Mouse (Mus musculus) hindbrain, embryonic 13.5 days (tissue): ENCODE measurements at regions not wholly inside any gene's neighbourhood (a gene's known extent, or its start where the extent isn't known, plus 50 kb on each side); places are given as distances from the start of the nearest gene placed in this dataset.

Experiments
- ATAC-seq: fragments of 200-750 bp; cut with Nextera tagmentation; 2 replicates; pipeline ENCODE4 v1.8.0; 2017; ENCODE audit warnings: moderate TSS enrichment; ENCODE audit not compliant: low FRiP score
- H3K27ac ChIP-seq: fragments of 300-500 bp; sonication (generic); 2 replicates; pipeline ENCODE4 v1.5.1; 2015; ENCODE audit warnings: inconsistent platforms, mild to moderate bottlenecking, moderate library complexity
- H3K27me3 ChIP-seq: fragments of 300-500 bp; sonication (generic); 2 replicates; pipeline ENCODE4 v1.6.1; 2015; ENCODE audit warnings: mild to moderate bottlenecking, inconsistent platforms
- H3K36me3 ChIP-seq: fragments of 300-500 bp; sonication (generic); 2 replicates; pipeline ENCODE4 v1.6.1; 2015; ENCODE audit warnings: mild to moderate bottlenecking, inconsistent platforms
- H3K4me1 ChIP-seq: fragments of 300-500 bp; sonication (generic); replicated peaks from 2 replicates; pipeline ENCODE4 v1.6.1; 2015; ENCODE audit warnings: inconsistent platforms
- H3K4me2 ChIP-seq: fragments of 300-500 bp; sonication (generic); 2 replicates; pipeline ENCODE4 v1.6.1; 2015; ENCODE audit warnings: inconsistent platforms, mild to moderate bottlenecking, moderate library complexity
- H3K4me3 ChIP-seq: fragments of 300-500 bp; sonication (generic); 2 replicates; pipeline ENCODE4 v1.5.1; 2015; ENCODE audit warnings: mild to moderate bottlenecking, inconsistent platforms
- H3K9ac ChIP-seq: fragments of 300-500 bp; sonication (generic); 2 replicates; pipeline ENCODE4 v1.6.1; 2015; ENCODE audit warnings: mild to moderate bottlenecking, inconsistent platforms
- H3K9me3 ChIP-seq: fragments of 300-500 bp; sonication (generic); 2 replicates; pipeline ENCODE4 v1.6.1; 2016; ENCODE audit warnings: inconsistent platforms
- WGBS: fragments of 180-500 bp; shearing (Covaris S2); methylation state at CpG from one replicate; pipeline ENCODE4 v1.1.7; 2015; 5-methylcytosine and 5-hydroxymethylcytosine counted together

DNA sequence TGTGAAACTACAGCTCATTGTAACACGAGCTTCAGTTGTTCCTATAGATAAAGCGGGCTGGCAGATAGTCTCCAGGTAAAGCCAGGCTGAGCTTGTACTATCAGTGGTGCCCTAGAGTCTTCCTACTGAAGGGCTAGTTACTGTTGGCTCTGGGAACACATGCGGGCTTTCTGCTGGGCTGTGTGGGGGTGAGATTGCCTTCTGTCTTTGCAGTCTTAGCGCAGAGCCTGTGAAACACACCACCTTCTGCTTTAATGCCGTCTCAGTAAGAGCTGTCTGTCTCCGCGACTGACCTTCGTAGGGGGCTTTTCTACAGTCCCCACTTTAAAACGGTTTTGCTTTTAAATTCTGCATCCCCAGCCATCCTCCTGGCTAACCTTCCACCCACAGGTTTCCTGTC, 76.7 kb downstream of the Trim29 start:
- WGBS, result 64% methylated on average over 9 of the region's 9 CpGs
- Histone ChIP-seq H3K36me3 (no peaks in the 10 kb centered on the region), H3K9me3 (no peaks in the 10 kb centered on the region), H3K4me2 (no peak overlapping the region), H3K9ac (no peak overlapping the region), H3K27me3 (peaks cover 9% of the 10 kb centered on the region), H3K27ac (no peak overlapping the region), H3K4me1 (peaks cover 32% of the 10 kb centered on the region), H3K4me3 (no peak overlapping the region)
- ATAC-seq, result no peak

DNA sequence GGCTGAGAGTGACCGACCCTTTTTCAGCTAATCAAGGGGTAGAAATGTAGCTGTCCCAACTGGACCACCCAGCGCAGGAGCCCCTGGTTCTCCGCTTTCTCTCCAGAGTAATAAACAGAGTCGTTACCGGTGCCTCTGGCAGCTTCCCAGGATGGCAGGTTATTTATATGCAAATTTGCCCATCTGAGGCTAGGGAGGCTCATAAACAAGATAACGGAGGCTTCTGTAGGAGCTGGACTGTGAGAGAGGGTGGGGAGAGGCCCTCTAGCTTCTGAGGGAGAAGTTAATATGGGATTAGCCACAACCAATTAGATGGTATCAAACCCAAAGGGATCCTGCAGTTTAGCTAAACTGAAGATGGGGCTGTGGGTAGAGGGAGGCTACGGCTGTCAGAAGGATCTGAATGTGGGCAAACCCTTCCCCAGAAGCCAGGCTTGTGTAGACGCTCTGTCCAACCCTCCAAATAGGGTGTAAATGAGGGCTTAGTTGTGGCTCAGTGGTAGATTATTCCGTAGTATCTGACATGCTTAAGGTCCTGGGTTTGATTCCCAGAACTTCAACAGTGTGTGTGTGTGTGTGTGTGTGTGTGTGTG, 78.9 kb downstream of the Trim29 start:
- no peaks in the 10 kb centered on the region for H3K36me3 ChIP-seq
- peaks cover 22% of the 10 kb centered on the region for H3K4me1 ChIP-seq
- 25% methylated on average over 9 of the region's 9 CpGs for WGBS
- peak; percentile 66 for ATAC-seq
- H3K9ac ChIP-seq, result no peak overlapping the region
- peak overlapping the region; percentile 60 for H3K27ac ChIP-seq
- peaks cover 8% of the 10 kb centered on the region for H3K27me3 ChIP-seq
- peaks cover 4% of the 10 kb centered on the region; the same call in 1 of the 2 replicates for H3K9me3 ChIP-seq
- H3K4me2 ChIP-seq, result no peak overlapping the region
- no peak overlapping the region for H3K4me3 ChIP-seq

DNA sequence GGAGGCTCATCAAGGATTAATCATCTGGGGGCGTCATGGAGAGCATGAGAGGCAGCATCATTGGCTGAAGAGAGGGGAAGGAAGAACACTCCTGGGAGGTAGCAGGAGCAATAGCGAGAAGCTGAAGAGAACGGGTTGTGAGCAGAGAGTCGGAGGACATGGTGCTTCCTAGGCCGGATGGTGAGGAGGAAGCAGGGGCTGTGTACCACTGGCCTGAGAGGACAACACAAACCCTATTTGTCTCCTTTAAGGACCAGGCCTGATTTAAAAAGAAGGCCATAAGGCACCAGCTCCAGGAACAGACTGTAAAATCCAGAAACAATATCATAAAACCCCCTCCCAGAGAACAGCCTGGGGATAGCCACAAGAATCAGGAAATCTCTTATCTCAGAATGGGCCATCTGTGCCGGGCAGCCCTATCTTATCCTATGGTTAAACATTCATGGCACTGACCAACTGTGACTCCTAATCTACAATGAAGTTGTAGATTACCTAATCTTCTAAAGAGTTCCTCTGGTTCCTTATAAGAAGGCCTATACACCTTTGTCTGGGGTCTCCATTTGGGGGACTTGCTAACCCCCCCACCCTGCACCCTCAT, 81.9 kb downstream of the Trim29 start:
- Histone ChIP-seq H3K9me3 (peaks cover 4% of the 10 kb centered on the region; the same call in 1 of the 2 replicates), H3K27ac (no peak overlapping the region), H3K9ac (no peak overlapping the region), H3K4me1 (peaks cover 15% of the 10 kb centered on the region), H3K4me2 (no peak overlapping the region), H3K4me3 (no peak overlapping the region), H3K27me3 (peaks cover 5% of the 10 kb centered on the region; the same call in 1 of the 2 replicates), H3K36me3 (no peaks in the 10 kb centered on the region)
- no peak for ATAC-seq
- 78% methylated on average over 6 of the region's 6 CpGs for WGBS

DNA sequence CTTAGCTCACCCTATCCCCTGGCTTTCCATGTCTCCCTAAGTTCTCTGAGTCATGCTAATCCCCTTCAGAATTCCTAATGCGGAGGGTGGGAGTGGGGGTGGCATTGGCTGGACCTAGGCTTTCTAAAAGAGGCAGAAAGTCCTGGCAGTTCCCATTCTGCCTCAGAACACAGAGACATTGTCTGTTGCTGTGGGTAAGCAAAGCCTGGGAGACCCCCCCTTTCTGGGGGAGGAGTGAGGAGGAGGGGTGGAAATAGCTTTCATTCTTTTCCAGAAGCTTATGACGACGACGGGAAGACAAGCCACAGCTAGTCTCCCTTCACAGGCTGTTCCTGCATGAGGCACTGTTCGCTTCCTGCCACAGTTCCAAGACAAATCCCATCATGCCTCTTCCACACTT, 83.6 kb downstream of the Trim29 start:
- peaks cover 12% of the 10 kb centered on the region for H3K4me1 ChIP-seq
- H3K4me2 ChIP-seq, result no peak overlapping the region
- no peak overlapping the region for H3K4me3 ChIP-seq
- H3K9ac ChIP-seq, result no peak overlapping the region
- no peak overlapping the region for H3K27ac ChIP-seq
- ATAC-seq, result 0 out of 2 replicates have a peak, but pooled peaks have one; percentile 33
- no peaks in the 10 kb centered on the region for H3K27me3 ChIP-seq
- peaks cover 4% of the 10 kb centered on the region; the same call in 1 of the 2 replicates for H3K9me3 ChIP-seq
- H3K36me3 ChIP-seq, result no peaks in the 10 kb centered on the region
- 61% methylated on average over 5 of the region's 5 CpGs for WGBS

DNA sequence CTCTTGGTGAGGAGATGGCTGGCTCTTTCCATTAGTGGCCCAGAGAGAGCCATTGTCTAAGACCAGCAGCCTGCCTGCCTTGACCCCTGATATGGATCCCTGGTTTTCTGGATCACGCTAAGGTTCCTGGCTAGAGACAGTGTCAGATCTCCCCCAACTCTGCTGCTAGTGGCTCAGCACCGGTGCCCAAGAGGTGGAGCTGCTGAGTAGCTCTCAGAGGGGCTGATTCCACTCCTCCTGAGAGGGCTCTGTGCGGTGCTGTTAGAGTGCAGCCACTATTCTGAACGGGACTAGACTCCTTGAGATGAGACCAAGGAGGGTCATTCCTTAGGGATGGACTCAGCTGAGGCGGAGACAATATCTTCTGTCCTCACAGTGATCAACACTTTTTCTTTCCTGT, 84.6 kb downstream of the Trim29 start:
- no peaks in the 10 kb centered on the region for H3K36me3 ChIP-seq
- no peaks in the 10 kb centered on the region for H3K27me3 ChIP-seq
- no peak overlapping the region for H3K4me3 ChIP-seq
- H3K4me2 ChIP-seq, result no peak overlapping the region
- H3K9me3 ChIP-seq, result peaks cover 4% of the 10 kb centered on the region; the same call in 1 of the 2 replicates
- H3K27ac ChIP-seq, result no peak overlapping the region
- H3K4me1 ChIP-seq, result peaks cover 2% of the 10 kb centered on the region; the same call in 1 of the 2 replicates
- 58% methylated on average over 5 of the region's 5 CpGs for WGBS
- ATAC-seq, result no peak
- no peak overlapping the region for H3K9ac ChIP-seq

DNA sequence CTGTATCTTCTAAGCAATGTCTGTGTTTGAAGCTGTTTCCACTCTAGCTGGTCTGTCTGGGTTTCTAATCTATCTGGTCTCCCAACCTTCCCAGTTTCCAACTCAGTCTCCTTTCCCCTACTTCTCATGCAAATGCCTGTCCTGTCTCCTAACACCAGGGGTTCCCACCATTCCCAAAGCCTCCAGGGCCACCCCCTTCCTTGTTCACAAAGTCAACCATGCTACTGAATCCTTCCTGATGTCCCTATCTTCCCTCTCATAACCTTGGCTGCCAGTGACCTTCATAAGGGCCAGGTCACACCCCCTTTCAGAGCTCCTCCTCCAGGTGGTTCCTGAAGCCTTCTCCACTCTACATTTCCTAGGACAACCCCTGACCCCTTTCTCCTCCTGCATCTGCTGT, 85.9 kb downstream of the Trim29 start:
- no peak overlapping the region for H3K9ac ChIP-seq
- H3K27ac ChIP-seq, result no peak overlapping the region
- no peak for ATAC-seq
- H3K4me3 ChIP-seq, result no peak overlapping the region
- H3K36me3 ChIP-seq, result no peaks in the 10 kb centered on the region
- H3K9me3 ChIP-seq, result peaks cover 4% of the 10 kb centered on the region; the same call in 1 of the 2 replicates
- no peaks in the 10 kb centered on the region for H3K4me1 ChIP-seq
- no peaks in the 10 kb centered on the region for H3K27me3 ChIP-seq
- no peak overlapping the region for H3K4me2 ChIP-seq

DNA sequence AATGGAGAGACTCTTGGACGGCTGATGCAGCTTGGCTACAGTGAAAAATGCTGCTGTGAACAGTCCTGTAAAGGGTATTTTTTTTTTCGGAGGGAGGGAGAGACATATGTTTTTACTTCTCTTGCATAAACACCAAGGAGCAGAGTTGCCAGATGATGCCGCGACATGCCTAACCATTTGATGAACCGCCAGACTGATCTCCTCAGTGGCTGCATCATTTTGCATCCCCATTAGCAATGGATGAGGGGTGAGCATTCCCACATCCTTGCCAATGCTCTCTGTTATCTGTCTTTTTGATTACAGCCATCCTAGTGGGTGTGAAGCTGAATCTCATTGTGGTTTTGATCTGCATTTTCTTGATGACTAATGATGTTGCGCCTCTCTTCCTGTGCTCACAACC, 97.8 kb downstream of the Trim29 start:
- no peak overlapping the region for H3K4me3 ChIP-seq
- H3K4me1 ChIP-seq, result peaks cover 6% of the 10 kb centered on the region; the same call in 1 of the 2 replicates
- 62% methylated on average over 6 of the region's 6 CpGs for WGBS
- no peaks in the 10 kb centered on the region for H3K36me3 ChIP-seq
- H3K9me3 ChIP-seq, result no peaks in the 10 kb centered on the region
- no peak overlapping the region for H3K9ac ChIP-seq
- H3K27ac ChIP-seq, result no peak overlapping the region
- no peak for ATAC-seq
- no peaks in the 10 kb centered on the region for H3K27me3 ChIP-seq
- H3K4me2 ChIP-seq, result no peak overlapping the region

DNA sequence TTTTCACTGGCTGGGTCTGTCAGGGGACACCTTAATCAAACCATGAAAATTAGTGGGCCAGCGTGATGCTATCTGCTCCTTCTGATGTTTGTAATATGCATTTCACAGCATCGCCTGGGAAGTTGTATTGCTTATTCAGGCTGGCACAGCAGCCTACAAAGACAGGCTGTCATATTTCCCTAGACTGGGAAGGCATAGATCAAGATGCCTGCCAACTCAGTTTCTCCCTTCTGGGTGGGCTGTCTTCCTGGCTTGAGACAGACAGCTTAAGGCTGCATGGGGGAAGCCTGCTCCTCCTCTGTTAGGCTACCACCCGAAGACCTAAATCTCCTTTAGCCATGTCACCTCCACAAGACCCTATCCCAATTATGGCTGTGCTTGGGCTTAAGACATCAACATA, 101.8 kb downstream of the Trim29 start:
- 0 out of 2 replicates have a peak, but pooled peaks cover 2% of the 10 kb centered on the region for H3K27me3 ChIP-seq
- H3K4me3 ChIP-seq, result no peak overlapping the region
- no peak overlapping the region for H3K27ac ChIP-seq
- H3K9me3 ChIP-seq, result no peaks in the 10 kb centered on the region
- ATAC-seq, result no peak
- H3K36me3 ChIP-seq, result no peaks in the 10 kb centered on the region
- WGBS, result 63% methylated on average over 3 of the region's 3 CpGs
- peaks cover 6% of the 10 kb centered on the region; the same call in 1 of the 2 replicates for H3K4me1 ChIP-seq
- H3K4me2 ChIP-seq, result no peak overlapping the region
- no peak overlapping the region for H3K9ac ChIP-seq

DNA sequence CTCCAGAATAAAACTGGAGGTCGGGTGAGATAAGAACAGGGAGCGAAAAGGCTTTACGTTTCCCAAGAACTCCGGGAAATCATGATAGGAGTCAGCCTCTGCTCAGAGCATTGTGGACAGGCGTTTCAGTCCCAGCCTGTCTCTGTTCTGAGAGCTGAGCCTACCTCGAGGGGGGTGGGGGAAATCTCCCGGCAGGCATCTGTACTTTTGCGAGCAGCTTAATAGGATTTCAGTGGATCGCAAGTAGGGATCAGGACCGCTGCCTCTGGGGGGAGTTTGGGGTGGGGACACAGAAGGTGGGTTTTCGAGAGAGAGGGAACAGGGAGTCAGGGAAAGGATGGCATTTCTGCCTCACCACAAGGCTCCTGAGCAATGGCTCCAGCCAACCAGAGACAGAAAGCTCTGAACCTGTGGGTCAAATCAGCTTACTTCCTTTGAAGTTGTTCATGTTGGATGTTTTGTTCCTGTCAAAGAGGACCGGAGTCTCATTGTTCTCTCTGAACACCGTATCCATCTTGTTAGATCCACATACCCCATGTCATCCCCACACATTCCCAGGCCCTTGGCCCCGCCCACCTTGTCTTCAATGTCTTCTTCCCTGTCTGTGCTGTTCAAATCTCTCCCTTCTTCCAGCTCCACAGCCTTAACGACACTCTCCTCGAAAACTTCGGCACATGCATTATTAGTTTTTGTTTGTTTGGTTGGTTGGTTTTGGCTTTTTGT, 109.5 kb downstream of the Trim29 start:
- Histone ChIP-seq H3K4me1 (peaks cover 10% of the 10 kb centered on the region), H3K4me3 (no peak overlapping the region), H3K36me3 (no peaks in the 10 kb centered on the region), H3K4me2 (peak overlapping the region; percentile 19), H3K27ac (no peak overlapping the region), H3K27me3 (peaks cover 29% of the 10 kb centered on the region; the same call in 1 of the 2 replicates), H3K9me3 (no peaks in the 10 kb centered on the region), H3K9ac (peak overlapping the region; percentile 35; the same call in 1 of the 2 replicates)
- WGBS, result 19% methylated on average over 17 of the region's 17 CpGs
- ATAC-seq, result no peak

DNA sequence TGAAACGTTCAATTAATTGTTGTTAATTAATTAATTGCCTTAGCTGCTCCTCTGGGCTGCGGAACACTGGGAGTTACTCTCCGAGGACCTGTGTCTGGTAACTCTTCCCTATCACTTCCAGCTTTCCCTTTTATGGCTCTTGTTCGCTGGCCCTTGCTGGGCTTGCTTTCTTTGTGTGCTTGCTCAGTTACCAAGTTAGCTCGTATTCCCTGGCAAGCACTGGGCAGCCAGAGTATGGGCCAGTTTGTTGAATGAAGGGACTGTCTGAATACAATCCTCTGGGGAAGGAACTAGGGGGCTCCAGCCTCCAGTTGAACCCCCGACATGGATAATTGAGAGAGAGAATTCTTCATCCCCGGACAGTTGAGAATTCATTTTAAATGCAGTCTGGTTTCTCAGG, 116.4 kb downstream of the Trim29 start:
- Histone ChIP-seq H3K4me3 (no peak overlapping the region), H3K4me1 (peaks cover 12% of the 10 kb centered on the region), H3K9me3 (no peaks in the 10 kb centered on the region), H3K27me3 (peaks cover 10% of the 10 kb centered on the region; the same call in 1 of the 2 replicates), H3K9ac (no peak overlapping the region), H3K36me3 (no peaks in the 10 kb centered on the region), H3K4me2 (no peak overlapping the region), H3K27ac (no peak overlapping the region)
- 29% methylated on average over 7 of the region's 7 CpGs for WGBS
- ATAC-seq, result no peak

DNA sequence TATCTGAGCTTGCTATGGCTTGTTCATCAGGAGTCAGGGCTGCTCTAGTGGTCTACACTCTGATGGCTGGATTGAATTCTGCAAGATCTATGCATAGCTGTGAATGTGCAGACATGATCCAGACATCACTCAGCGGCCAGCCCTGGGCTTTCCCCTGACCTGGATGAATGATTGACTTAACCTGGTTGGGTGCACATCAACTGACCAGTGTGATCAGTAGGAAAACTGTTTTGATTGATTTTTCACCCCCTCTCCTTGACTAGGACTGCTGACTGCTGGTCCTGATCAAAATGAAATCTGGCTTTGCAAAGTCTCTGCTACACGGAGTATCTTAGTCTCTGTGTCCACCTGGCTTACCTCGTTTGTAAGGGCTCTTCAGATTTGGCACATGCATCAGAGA, 123.3 kb downstream of the Trim29 start:
- H3K36me3 ChIP-seq, result no peaks in the 10 kb centered on the region
- H3K27ac ChIP-seq, result no peak overlapping the region
- no peak overlapping the region for H3K4me2 ChIP-seq
- H3K4me3 ChIP-seq, result no peak overlapping the region
- peaks cover 6% of the 10 kb centered on the region; the same call in 1 of the 2 replicates for H3K27me3 ChIP-seq
- no peaks in the 10 kb centered on the region for H3K9me3 ChIP-seq
- H3K9ac ChIP-seq, result no peak overlapping the region
- peaks cover 5% of the 10 kb centered on the region for H3K4me1 ChIP-seq
- WGBS, result 75% methylated on average over 3 of the region's 3 CpGs
- ATAC-seq, result no peak

DNA sequence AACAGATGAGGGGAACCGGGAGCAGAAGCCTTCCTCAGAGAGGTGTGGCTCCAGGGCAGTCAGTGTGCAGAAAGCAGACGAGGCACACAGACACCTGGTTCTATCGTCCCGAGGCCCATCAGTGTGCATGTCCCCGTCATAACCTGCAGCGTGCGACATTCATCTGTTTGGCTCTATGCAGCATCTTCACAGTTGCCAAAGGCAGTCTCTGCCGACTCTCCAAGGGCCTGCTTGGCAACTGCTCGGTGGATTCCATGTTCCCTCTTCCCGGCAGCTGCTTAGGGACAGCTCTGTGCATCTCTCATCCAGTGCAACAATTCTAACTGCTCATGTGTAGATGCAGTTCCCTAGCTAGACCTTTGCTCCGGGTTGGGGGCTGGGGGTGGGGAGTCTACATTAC, 127.8 kb downstream of the Trim29 start:
- Histone ChIP-seq H3K4me3 (no peak overlapping the region), H3K4me1 (peaks cover 8% of the 10 kb centered on the region), H3K4me2 (no peak overlapping the region), H3K9ac (no peak overlapping the region), H3K36me3 (no peaks in the 10 kb centered on the region), H3K27me3 (peaks cover 12% of the 10 kb centered on the region; the same call in 1 of the 2 replicates), H3K27ac (no peak overlapping the region), H3K9me3 (no peaks in the 10 kb centered on the region)
- 79% methylated on average over 11 of the region's 11 CpGs for WGBS
- ATAC-seq, result no peak
